Mouse (Mus musculus): ENCODE measurements around the gene Gtpbp10.

Gtpbp10 gene

DNA sequence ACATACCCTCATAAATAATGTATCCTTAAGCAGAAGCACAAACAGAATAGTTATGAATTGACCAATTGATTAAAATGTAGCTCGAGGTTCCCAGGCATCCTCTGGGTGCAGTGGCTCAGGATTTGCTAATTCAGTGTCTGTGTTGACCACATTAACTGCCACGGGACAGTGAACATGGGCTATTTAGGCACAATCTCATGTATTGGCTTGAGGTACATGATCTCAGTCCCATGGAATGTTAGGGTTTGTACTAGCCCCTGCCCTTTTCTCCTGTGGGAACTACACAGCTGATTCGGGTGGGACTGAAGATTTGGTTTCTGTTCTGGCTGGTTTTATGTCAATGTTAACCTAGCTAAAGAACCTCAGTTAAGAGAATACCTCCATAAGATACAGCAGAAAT lies 62.9 kb downstream of the Gtpbp10 start:
- DNase-seq (ENCODE audit: low spot score), result no peak

DNA sequence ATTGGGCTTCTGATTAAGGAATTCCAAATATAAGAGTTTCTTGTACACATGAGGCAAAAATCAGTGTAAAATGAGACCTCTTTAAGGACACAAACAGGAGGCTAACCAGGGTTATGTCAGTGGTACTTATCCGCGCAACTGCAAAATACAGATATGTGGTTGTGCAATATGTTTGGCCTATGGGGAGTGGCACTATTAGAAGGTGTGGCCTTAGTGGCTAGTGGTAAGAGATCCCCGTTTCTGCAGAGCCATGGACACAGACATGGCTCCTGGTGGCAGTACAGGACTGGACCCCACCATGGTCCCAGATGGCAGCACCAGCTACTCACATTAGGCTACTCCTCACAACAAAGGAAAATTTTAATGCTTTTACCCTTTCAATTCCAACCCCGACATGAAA lies 64.3 kb downstream of the Gtpbp10 start:
- no peak for DNase-seq (ENCODE audit: low spot score)

DNA sequence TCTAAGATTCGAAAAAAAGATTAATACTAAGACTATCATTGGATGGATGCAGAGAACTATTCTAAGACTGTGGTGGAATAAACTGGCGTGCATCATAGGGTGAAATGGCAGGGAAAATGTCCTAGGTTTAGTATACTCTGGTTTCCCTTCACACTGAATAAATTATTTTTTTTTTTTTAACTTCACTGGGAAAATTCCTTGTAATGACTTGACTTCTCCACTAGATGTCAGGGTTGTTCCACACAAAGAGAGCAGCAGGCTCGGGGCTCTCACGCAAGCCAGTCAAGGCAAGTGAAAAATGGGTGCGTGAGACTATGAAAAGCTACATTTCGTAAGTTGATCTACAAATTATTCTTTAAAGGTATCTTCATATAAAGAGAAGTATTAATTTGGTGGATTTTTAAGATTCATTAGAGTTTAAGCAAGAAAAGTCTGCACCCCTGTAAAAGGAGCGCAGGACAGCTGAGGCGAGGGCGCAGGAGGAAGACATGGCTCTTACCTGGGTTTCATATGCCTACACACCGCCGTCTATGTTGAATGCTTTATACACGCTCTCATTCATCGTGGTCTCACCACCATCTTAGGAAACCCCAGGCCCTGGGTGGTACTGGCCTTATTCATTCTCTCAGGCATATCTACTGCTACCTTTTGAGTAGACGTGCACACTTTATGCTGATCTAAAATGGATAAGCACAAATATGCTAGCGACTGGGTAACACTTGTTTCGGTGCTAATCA lies 64.9 kb downstream of the Gtpbp10 start:
- no peak for DNase-seq (ENCODE audit: low spot score)

DNA sequence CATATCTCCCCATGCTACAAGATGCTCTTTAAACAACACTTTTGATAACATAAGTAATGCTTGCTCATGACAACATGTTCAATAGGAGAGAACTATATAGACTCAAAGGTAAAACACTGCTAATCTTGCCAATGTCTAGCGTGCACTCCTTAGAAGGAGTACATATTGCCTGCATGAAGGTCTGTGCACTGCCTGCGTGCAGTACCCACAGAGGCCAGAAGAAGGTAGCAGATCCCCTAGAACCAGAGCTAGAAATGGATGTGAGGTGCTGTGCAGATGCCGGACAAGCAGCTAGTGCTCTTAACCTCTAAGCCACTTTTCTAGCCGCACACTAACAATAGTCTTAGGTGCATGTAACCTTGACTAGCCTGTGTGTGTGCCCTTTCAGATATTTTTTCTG lies 67.2 kb downstream of the Gtpbp10 start:
- no peak for DNase-seq (ENCODE audit: low spot score)

Measured in ovary, postnatal 36 days (tissue).